Mouse (Mus musculus): ENCODE measurements around the gene Bnipl. TPM values are rescaled to one million over a fixed set of nuclear protein-coding genes. Genes with fewer than 3 reads are reported as not detected.

The Bnipl gene
- polyA plus RNA-seq, 1 experiment from 2014 or later: 6.1 TPM

GRCm38 (mm10) chr3:95283589-95283941, 32.6 kb upstream of the Bnipl start:
- no peaks in the 10 kb centered on the region for H3K9me3 ChIP-seq (ENCODE audit: control insufficient read depth, low read length)
- peak overlapping the region; percentile 92 for H3K9ac ChIP-seq (ENCODE audit: low read depth, low read length)
- H3K4me2 ChIP-seq (ENCODE audit: low read depth, low read length): peak overlapping the region; percentile 78
- H3K36me3 ChIP-seq (ENCODE audit: control insufficient read depth, insufficient read depth, low read length): peaks cover 18% of the 10 kb centered on the region
- under 1% methylated on average over 7 of the region's 7 CpGs for WGBS
- DNase-seq (ENCODE audit: low spot score) (no peak), ATAC-seq (ENCODE audit: low read depth) (no peak)
- peak overlapping the region; percentile 67 for H3K4me3 ChIP-seq (ENCODE audit: low read depth, low read length)
- peak overlapping the region; percentile 97 for H3K27ac ChIP-seq (replicated peaks; ENCODE audit: low read depth, low read length)
- H3K4me1 ChIP-seq (ENCODE audit: control insufficient read depth, insufficient read depth, low read length): peaks cover 8% of the 10 kb centered on the region
- no peaks in the 10 kb centered on the region for H3K27me3 ChIP-seq (replicated peaks; ENCODE audit: control insufficient read depth, insufficient read depth, low read length)

DNA sequence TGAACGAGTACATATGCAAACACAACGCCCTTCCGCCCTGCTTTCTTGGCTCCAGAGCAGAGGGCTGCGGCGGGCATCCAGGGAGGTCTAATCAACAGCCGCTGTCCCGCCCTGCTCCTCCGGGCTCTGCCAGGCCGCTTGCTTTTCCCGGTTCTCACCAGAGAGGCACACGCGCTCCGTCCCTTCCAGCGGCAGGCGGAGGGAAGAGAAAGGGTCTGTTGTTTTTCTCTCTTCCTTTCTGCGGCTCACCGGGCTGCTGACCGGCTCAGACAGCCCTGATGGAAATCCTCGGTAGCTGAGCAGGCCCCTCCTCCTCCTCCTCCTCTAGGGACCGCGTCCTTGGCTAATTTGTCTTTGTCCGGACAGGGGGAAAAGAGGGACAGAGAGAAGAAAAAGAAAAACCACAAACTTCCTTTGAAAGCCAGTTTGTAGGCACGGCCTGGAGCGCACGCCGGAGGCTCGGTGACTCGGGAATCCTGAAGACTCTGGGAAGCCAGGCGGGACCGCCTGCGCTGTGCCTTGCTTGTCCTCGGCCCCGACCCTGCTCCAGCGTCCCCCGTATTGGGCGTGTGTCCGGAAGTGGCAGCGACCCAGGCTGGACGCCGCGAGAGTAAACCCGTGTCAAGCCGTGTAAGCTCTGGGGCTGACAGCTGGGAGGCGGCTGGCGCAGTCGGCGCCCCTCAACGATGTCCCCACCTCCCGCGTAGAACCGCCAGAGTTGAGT, 32.0 kb upstream of the Bnipl start:
- Histone ChIP-seq H3K27me3 (replicated peaks; ENCODE audit: control insufficient read depth, insufficient read depth, low read length) (no peaks in the 10 kb centered on the region), H3K27ac (replicated peaks; ENCODE audit: low read depth, low read length) (peak overlapping the region; percentile 97), H3K4me2 (ENCODE audit: low read depth, low read length) (peak overlapping the region; percentile 78), H3K4me3 (ENCODE audit: low read depth, low read length) (peak overlapping the region; percentile 67), H3K9me3 (ENCODE audit: control insufficient read depth, low read length) (no peaks in the 10 kb centered on the region), H3K4me1 (ENCODE audit: control insufficient read depth, insufficient read depth, low read length) (peaks cover 8% of the 10 kb centered on the region), H3K9ac (ENCODE audit: low read depth, low read length) (peak overlapping the region; percentile 92), H3K36me3 (ENCODE audit: control insufficient read depth, insufficient read depth, low read length) (peaks cover 13% of the 10 kb centered on the region)
- DNase-seq (ENCODE audit: low spot score): peak; percentile 93
- peak; percentile 80 for ATAC-seq (ENCODE audit: low read depth)
- under 1% methylated on average over 50 of the region's 51 CpGs for WGBS

GRCm38 (mm10) chr3:95282381-95282864, 31.4 kb upstream of the Bnipl start:
- Histone ChIP-seq H3K4me3 (ENCODE audit: low read depth, low read length) (peak overlapping the region; percentile 67), H3K36me3 (ENCODE audit: control insufficient read depth, insufficient read depth, low read length) (peaks cover 9% of the 10 kb centered on the region; the same call in 1 of the 2 replicates), H3K27ac (replicated peaks; ENCODE audit: low read depth, low read length) (peak overlapping the region; percentile 97), H3K27me3 (replicated peaks; ENCODE audit: control insufficient read depth, insufficient read depth, low read length) (no peaks in the 10 kb centered on the region), H3K4me1 (ENCODE audit: control insufficient read depth, insufficient read depth, low read length) (peaks cover 8% of the 10 kb centered on the region), H3K9me3 (ENCODE audit: control insufficient read depth, low read length) (no peaks in the 10 kb centered on the region), H3K9ac (ENCODE audit: low read depth, low read length) (peak overlapping the region; percentile 92), H3K4me2 (ENCODE audit: low read depth, low read length) (peak overlapping the region; percentile 78)
- ATAC-seq (ENCODE audit: low read depth) (no peak), DNase-seq (ENCODE audit: low spot score) (peak; percentile 42)
- under 1% methylated on average over 11 of the region's 11 CpGs for WGBS

- Histone ChIP-seq H3K27ac (replicated peaks; ENCODE audit: low read depth, low read length) (peak within 1 kb of the TSS; percentile 97), H3K27me3 (replicated peaks; ENCODE audit: control insufficient read depth, insufficient read depth, low read length) (no peaks in the 10 kb centered on the region), H3K9ac (ENCODE audit: low read depth, low read length) (peak within 1 kb of the TSS; percentile 92), H3K4me1 (ENCODE audit: control insufficient read depth, insufficient read depth, low read length) (peaks cover 8% of the 10 kb centered on the region), H3K4me3 (ENCODE audit: low read depth, low read length) (peak within 1 kb of the TSS; percentile 67), H3K36me3 (ENCODE audit: control insufficient read depth, insufficient read depth, low read length) (peaks cover 4% of the 10 kb centered on the region; the same call in 1 of the 2 replicates), H3K9me3 (ENCODE audit: control insufficient read depth, low read length) (no peaks in the 10 kb centered on the region), H3K4me2 (ENCODE audit: low read depth, low read length) (peak within 1 kb of the TSS; percentile 78)
- 1% methylated on average over 52 of the region's 53 CpGs for WGBS
- ATAC-seq (ENCODE audit: low read depth) (peak; percentile 91), DNase-seq (ENCODE audit: low spot score) (peak; percentile 99)
Measured at GRCm38 (mm10) chr3:95281216-95282126, 30.5 kb upstream of the Bnipl start, which contains the start of the genes Mindy1 and Prune1. Mindy1 (plus strand) TSS chr3:95281345. Prune1 (minus strand) TSS chr3:95282076.

DNA sequence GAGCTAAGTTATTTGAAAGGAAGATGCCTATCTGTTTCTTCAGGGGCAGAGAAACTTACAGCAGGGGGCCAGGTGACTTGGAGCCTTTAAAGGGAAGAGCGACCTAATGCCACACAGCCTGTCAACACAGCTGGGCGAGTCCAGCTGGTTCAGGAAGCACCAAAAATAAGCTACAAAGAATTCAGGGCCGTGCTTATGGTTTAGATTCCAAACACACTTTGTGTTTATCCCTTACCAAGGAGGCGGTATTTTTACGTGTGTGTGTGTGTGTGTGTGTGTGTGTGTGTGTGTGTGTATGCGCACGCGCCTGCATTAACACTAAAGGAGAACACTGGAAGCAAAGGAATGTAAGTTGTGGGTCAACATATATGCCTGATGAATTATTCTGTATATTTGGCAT, 29.8 kb upstream of the Bnipl start:
- H3K27ac ChIP-seq (replicated peaks; ENCODE audit: low read depth, low read length): peak overlapping the region; percentile 95
- DNase-seq (ENCODE audit: low spot score): peak; percentile 67
- peak overlapping the region; percentile 78 for H3K4me2 ChIP-seq (ENCODE audit: low read depth, low read length)
- H3K9ac ChIP-seq (ENCODE audit: low read depth, low read length): peak overlapping the region; percentile 92
- peak overlapping the region; percentile 67 for H3K4me3 ChIP-seq (ENCODE audit: low read depth, low read length)
- no peaks in the 10 kb centered on the region for H3K9me3 ChIP-seq (ENCODE audit: control insufficient read depth, low read length)
- no peaks in the 10 kb centered on the region for H3K27me3 ChIP-seq (replicated peaks; ENCODE audit: control insufficient read depth, insufficient read depth, low read length)
- 11% methylated on average over 8 of the region's 8 CpGs for WGBS
- ATAC-seq (ENCODE audit: low read depth): no peak
- peaks cover 8% of the 10 kb centered on the region for H3K4me1 ChIP-seq (ENCODE audit: control insufficient read depth, insufficient read depth, low read length)
- H3K36me3 ChIP-seq (ENCODE audit: control insufficient read depth, insufficient read depth, low read length): peaks cover 4% of the 10 kb centered on the region; the same call in 1 of the 2 replicates

DNA sequence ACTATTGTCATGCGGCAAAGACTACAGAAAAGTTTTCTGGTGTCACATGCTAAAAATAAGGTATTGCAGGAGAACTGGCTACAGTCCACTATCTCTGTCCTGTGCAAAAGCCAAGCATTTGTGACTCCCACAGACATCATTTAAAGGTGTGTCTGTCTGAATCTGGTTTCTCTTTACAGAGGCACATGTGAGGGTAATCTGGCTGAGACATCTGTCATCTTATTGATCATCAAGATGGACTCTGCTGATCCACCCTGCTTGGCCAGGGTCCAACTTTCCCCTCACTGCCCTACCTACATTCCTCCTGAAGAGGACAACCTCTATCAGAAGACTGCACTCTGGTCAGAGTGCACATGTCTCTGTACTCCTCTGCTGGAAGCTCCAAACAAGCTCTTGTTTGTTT, 26.2 kb upstream of the Bnipl start:
- no peak for DNase-seq (ENCODE audit: low spot score)
- Histone ChIP-seq H3K4me2 (ENCODE audit: low read depth, low read length) (no peak overlapping the region), H3K4me3 (ENCODE audit: low read depth, low read length) (no peak overlapping the region), H3K27me3 (replicated peaks; ENCODE audit: control insufficient read depth, insufficient read depth, low read length) (no peaks in the 10 kb centered on the region), H3K27ac (replicated peaks; ENCODE audit: low read depth, low read length) (no peak overlapping the region), H3K9me3 (ENCODE audit: control insufficient read depth, low read length) (no peaks in the 10 kb centered on the region), H3K36me3 (ENCODE audit: control insufficient read depth, insufficient read depth, low read length) (0 out of 2 replicates have a peak, but pooled peaks cover 4% of the 10 kb centered on the region), H3K9ac (ENCODE audit: low read depth, low read length) (no peak overlapping the region), H3K4me1 (ENCODE audit: control insufficient read depth, insufficient read depth, low read length) (no peaks in the 10 kb centered on the region)
- no peak for ATAC-seq (ENCODE audit: low read depth)
- 92% methylated on average over 1 of the region's 1 CpGs for WGBS

DNA sequence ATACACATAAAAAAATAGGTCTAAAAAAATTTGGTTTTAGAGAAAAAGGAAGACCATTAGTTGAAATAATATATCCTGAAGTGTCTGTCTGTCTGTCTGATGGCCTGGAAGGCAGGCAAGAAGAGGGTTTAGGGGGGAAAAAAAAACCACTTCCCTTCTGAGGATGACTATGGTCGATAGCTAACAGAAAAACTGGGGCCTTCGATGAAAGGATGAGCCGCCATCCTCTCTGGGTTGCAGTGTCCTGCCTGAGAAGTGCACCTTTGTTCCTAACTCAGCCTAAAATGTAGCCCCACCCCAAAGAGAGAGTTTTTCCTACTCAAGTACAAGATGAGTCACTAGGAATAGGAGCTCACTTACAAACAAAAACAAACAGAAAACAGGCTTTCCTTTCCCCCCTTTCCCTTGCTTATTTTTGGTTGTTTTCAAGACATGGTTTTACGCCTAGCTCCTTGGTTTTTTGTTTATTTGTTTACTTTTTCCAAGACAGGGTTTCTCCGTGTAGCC, 25.5 kb upstream of the Bnipl start:
- Histone ChIP-seq H3K9ac (ENCODE audit: low read depth, low read length) (no peak overlapping the region), H3K36me3 (ENCODE audit: control insufficient read depth, insufficient read depth, low read length) (0 out of 2 replicates have a peak, but pooled peaks cover 4% of the 10 kb centered on the region), H3K4me1 (ENCODE audit: control insufficient read depth, insufficient read depth, low read length) (no peaks in the 10 kb centered on the region), H3K4me3 (ENCODE audit: low read depth, low read length) (no peak overlapping the region), H3K9me3 (ENCODE audit: control insufficient read depth, low read length) (no peaks in the 10 kb centered on the region), H3K27me3 (replicated peaks; ENCODE audit: control insufficient read depth, insufficient read depth, low read length) (no peaks in the 10 kb centered on the region), H3K27ac (replicated peaks; ENCODE audit: low read depth, low read length) (no peak overlapping the region), H3K4me2 (ENCODE audit: low read depth, low read length) (no peak overlapping the region)
- WGBS: 76% methylated on average over 5 of the region's 5 CpGs
- ATAC-seq (ENCODE audit: low read depth) (no peak), DNase-seq (ENCODE audit: low spot score) (no peak)

DNA sequence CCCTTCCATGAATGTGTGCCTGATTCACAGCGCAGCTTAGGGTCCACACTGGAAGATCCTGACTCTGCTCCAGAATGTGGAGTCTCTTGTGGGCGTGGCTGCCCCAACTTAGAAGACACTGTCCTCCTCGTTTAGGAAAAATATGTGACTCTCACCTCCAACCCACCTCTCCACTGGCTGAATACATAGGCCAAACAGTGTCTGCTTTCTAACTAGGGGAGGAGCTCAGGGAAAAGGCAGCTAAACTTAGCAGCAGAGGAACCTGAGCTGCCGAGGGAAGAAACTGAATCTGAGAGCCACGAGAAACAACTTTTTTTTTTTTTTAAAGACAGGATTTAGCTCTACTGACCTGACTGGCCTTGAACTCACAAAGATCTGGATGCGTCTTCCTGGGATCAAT, 24.2 kb upstream of the Bnipl start:
- DNase-seq (ENCODE audit: low spot score) (no peak), ATAC-seq (ENCODE audit: low read depth) (no peak)
- H3K27me3 ChIP-seq (replicated peaks; ENCODE audit: control insufficient read depth, insufficient read depth, low read length): no peaks in the 10 kb centered on the region
- H3K36me3 ChIP-seq (ENCODE audit: control insufficient read depth, insufficient read depth, low read length): 0 out of 2 replicates have a peak, but pooled peaks cover 4% of the 10 kb centered on the region
- no peak overlapping the region for H3K4me2 ChIP-seq (ENCODE audit: low read depth, low read length)
- no peak overlapping the region for H3K4me3 ChIP-seq (ENCODE audit: low read depth, low read length)
- no peak overlapping the region for H3K9ac ChIP-seq (ENCODE audit: low read depth, low read length)
- H3K4me1 ChIP-seq (ENCODE audit: control insufficient read depth, insufficient read depth, low read length): no peaks in the 10 kb centered on the region
- H3K9me3 ChIP-seq (ENCODE audit: control insufficient read depth, low read length): no peaks in the 10 kb centered on the region
- WGBS: 67% methylated on average over 6 of the region's 6 CpGs
- H3K27ac ChIP-seq (replicated peaks; ENCODE audit: low read depth, low read length): no peak overlapping the region
